Mouse (Mus musculus) midbrain, embryonic 13.5 days (tissue): ENCODE measurements at regions not wholly inside any gene's neighbourhood (a gene's known extent, or its start where the extent isn't known, plus 50 kb on each side); places are given as distances from the start of the nearest gene placed in this dataset.

Experiments used
- ATAC-seq: fragments of 200-750 bp; cut with Nextera tagmentation; 2 replicates; pipeline ENCODE4 v1.8.0; 2017; ENCODE audit warnings: mild to moderate bottlenecking, moderate TSS enrichment, moderate library complexity
- H3K27ac ChIP-seq: fragments of 300-500 bp; sonication (generic); 2 replicates; pipeline ENCODE4 v1.5.1; 2015; ENCODE audit warnings: inconsistent platforms, mild to moderate bottlenecking, moderate library complexity
- H3K27me3 ChIP-seq: fragments of 300-500 bp; sonication (generic); 2 replicates; pipeline ENCODE4 v1.6.1; 2015; ENCODE audit warnings: mild to moderate bottlenecking, inconsistent platforms
- H3K36me3 ChIP-seq: fragments of 300-500 bp; sonication (generic); 2 replicates; pipeline ENCODE4 v1.6.1; 2015; ENCODE audit warnings: mild to moderate bottlenecking, inconsistent platforms
- H3K4me1 ChIP-seq: fragments of 300-500 bp; sonication (generic); replicated peaks from 2 replicates; pipeline ENCODE4 v1.6.1; 2015; ENCODE audit warnings: inconsistent platforms
- H3K4me2 ChIP-seq: fragments of 300-500 bp; sonication (generic); replicated peaks from 2 replicates; pipeline ENCODE4 v1.6.1; 2015; ENCODE audit warnings: moderate library complexity, mild to moderate bottlenecking, inconsistent platforms
- H3K4me3 ChIP-seq: fragments of 300-500 bp; sonication (generic); replicated peaks from 2 replicates; pipeline ENCODE4 v1.5.1; 2015; ENCODE audit warnings: mild to moderate bottlenecking, inconsistent platforms
- H3K9ac ChIP-seq: fragments of 300-500 bp; sonication (generic); replicated peaks from 2 replicates; pipeline ENCODE4 v1.6.1; 2015; ENCODE audit warnings: mild to moderate bottlenecking, inconsistent platforms
- H3K9me3 ChIP-seq: fragments of 300-500 bp; sonication (generic); 2 replicates; pipeline ENCODE4 v1.6.1; 2016; ENCODE audit warnings: mild to moderate bottlenecking, inconsistent platforms
- WGBS: fragments of 180-500 bp; shearing (Covaris S2); methylation state at CpG from one replicate; pipeline ENCODE4 v1.1.7; 2015; 5-methylcytosine and 5-hydroxymethylcytosine counted together

GRCm38 (mm10) chr15:13366606-13367005 is 193.1 kb upstream of the Cdh6 start:
- 73% methylated on average over 4 of the region's 4 CpGs for WGBS

GRCm38 (mm10) chr15:13360741-13361140 is 187.3 kb upstream of the Cdh6 start:
- WGBS = 69% methylated on average over 2 of the region's 2 CpGs
- H3K36me3 ChIP-seq = no peaks in the 10 kb centered on the region
- H3K4me2 ChIP-seq = no peak overlapping the region
- H3K27me3 ChIP-seq = no peaks in the 10 kb centered on the region
- no peak overlapping the region for H3K9ac ChIP-seq
- no peaks in the 10 kb centered on the region for H3K4me1 ChIP-seq
- no peak overlapping the region for H3K4me3 ChIP-seq
- no peaks in the 10 kb centered on the region for H3K9me3 ChIP-seq
- ATAC-seq = no peak
- no peak overlapping the region for H3K27ac ChIP-seq

More at GRCm38 (mm10) chr15:13366606-13367005, 193.1 kb upstream of the Cdh6 start:
- no peaks in the 10 kb centered on the region for H3K4me1 ChIP-seq
- no peak overlapping the region for H3K4me3 ChIP-seq
- H3K27me3 ChIP-seq = no peaks in the 10 kb centered on the region
- H3K36me3 ChIP-seq = no peaks in the 10 kb centered on the region
- no peak overlapping the region for H3K9ac ChIP-seq
- no peaks in the 10 kb centered on the region for H3K9me3 ChIP-seq
- ATAC-seq = no peak
- H3K27ac ChIP-seq = no peak overlapping the region
- H3K4me2 ChIP-seq = no peak overlapping the region

- Histone ChIP-seq H3K4me3 (no peak overlapping the region), H3K4me2 (no peak overlapping the region), H3K27ac (no peak overlapping the region), H3K9ac (no peak overlapping the region), H3K36me3 (no peaks in the 10 kb centered on the region), H3K4me1 (no peaks in the 10 kb centered on the region), H3K9me3 (no peaks in the 10 kb centered on the region), H3K27me3 (no peaks in the 10 kb centered on the region)
- WGBS = 41% methylated on average over 1 of the region's 1 CpGs
- ATAC-seq = no peak
Observed at GRCm38 (mm10) chr15:13359026-13359425, 185.6 kb upstream of the Cdh6 start.

GRCm38 (mm10) chr15:13350321-13350720 is 176.8 kb upstream of the Cdh6 start:
- Histone ChIP-seq H3K4me3 (no peak overlapping the region), H3K4me2 (no peak overlapping the region), H3K4me1 (no peaks in the 10 kb centered on the region), H3K27ac (no peak overlapping the region), H3K9me3 (no peaks in the 10 kb centered on the region), H3K36me3 (no peaks in the 10 kb centered on the region), H3K27me3 (no peaks in the 10 kb centered on the region), H3K9ac (no peak overlapping the region)
- WGBS = 87% methylated on average over 3 of the region's 3 CpGs
- ATAC-seq = no peak

- no peaks in the 10 kb centered on the region for H3K36me3 ChIP-seq
- H3K9me3 ChIP-seq = no peaks in the 10 kb centered on the region
- H3K9ac ChIP-seq = no peak overlapping the region
- ATAC-seq = no peak
- no peaks in the 10 kb centered on the region for H3K4me1 ChIP-seq
- H3K27me3 ChIP-seq = no peaks in the 10 kb centered on the region
- H3K27ac ChIP-seq = no peak overlapping the region
- 100% methylated on average over 1 of the region's 1 CpGs for WGBS
- H3K4me3 ChIP-seq = no peak overlapping the region
- H3K4me2 ChIP-seq = no peak overlapping the region
Observed at GRCm38 (mm10) chr15:13336392-13336791, 162.9 kb upstream of the Cdh6 start.

- ATAC-seq = no peak
- Histone ChIP-seq H3K4me1 (peaks cover 12% of the 10 kb centered on the region), H3K4me3 (no peak overlapping the region), H3K27ac (no peak overlapping the region), H3K9me3 (no peaks in the 10 kb centered on the region), H3K9ac (no peak overlapping the region), H3K27me3 (no peaks in the 10 kb centered on the region), H3K36me3 (no peaks in the 10 kb centered on the region), H3K4me2 (no peak overlapping the region)
- 55% methylated on average over 2 of the region's 2 CpGs for whole genome bisulfite sequencing
Observed at GRCm38 (mm10) chr15:13324439-13324838, 151.0 kb upstream of the Cdh6 start.

- Histone ChIP-seq H3K36me3 (no peaks in the 10 kb centered on the region), H3K4me2 (no peak overlapping the region), H3K4me3 (no peak overlapping the region), H3K4me1 (peaks cover 12% of the 10 kb centered on the region), H3K9ac (no peak overlapping the region), H3K27me3 (no peaks in the 10 kb centered on the region), H3K27ac (no peak overlapping the region), H3K9me3 (no peaks in the 10 kb centered on the region)
- 24% methylated on average over 10 of the region's 10 CpGs for WGBS
- peak; percentile 60 for ATAC-seq
Observed at GRCm38 (mm10) chr15:13320599-13321348, 147.3 kb upstream of the Cdh6 start.

- H3K27ac ChIP-seq = no peak overlapping the region
- no peak for ATAC-seq
- H3K9me3 ChIP-seq = no peaks in the 10 kb centered on the region
- H3K27me3 ChIP-seq = no peaks in the 10 kb centered on the region
- H3K9ac ChIP-seq = no peak overlapping the region
- WGBS = 87% methylated on average over 6 of the region's 6 CpGs
- no peaks in the 10 kb centered on the region for H3K4me1 ChIP-seq
- no peaks in the 10 kb centered on the region for H3K36me3 ChIP-seq
- no peak overlapping the region for H3K4me3 ChIP-seq
- H3K4me2 ChIP-seq = no peak overlapping the region
Observed at GRCm38 (mm10) chr15:13304562-13304961, 131.1 kb upstream of the Cdh6 start.

GRCm38 (mm10) chr15:13303456-13303855 is 130.0 kb upstream of the Cdh6 start:
- Histone ChIP-seq H3K9me3 (no peaks in the 10 kb centered on the region), H3K27ac (no peak overlapping the region), H3K36me3 (no peaks in the 10 kb centered on the region), H3K27me3 (no peaks in the 10 kb centered on the region), H3K4me1 (no peaks in the 10 kb centered on the region), H3K9ac (no peak overlapping the region), H3K4me2 (no peak overlapping the region), H3K4me3 (no peak overlapping the region)
- 90% methylated on average over 7 of the region's 7 CpGs for WGBS
- ATAC-seq = no peak

GRCm38 (mm10) chr15:13302672-13303071 is 129.2 kb upstream of the Cdh6 start:
- Histone ChIP-seq H3K9ac (no peak overlapping the region), H3K4me1 (no peaks in the 10 kb centered on the region), H3K4me2 (no peak overlapping the region), H3K9me3 (no peaks in the 10 kb centered on the region), H3K4me3 (no peak overlapping the region), H3K27ac (no peak overlapping the region), H3K27me3 (no peaks in the 10 kb centered on the region), H3K36me3 (no peaks in the 10 kb centered on the region)
- 82% methylated on average over 6 of the region's 6 CpGs for WGBS
- ATAC-seq = no peak

GRCm38 (mm10) chr15:13296967-13297366 is 123.5 kb upstream of the Cdh6 start:
- Histone ChIP-seq H3K4me3 (no peak overlapping the region), H3K4me1 (peaks cover 6% of the 10 kb centered on the region; the same call in 1 of the 2 replicates), H3K4me2 (no peak overlapping the region), H3K27ac (no peak overlapping the region), H3K9ac (no peak overlapping the region), H3K27me3 (no peaks in the 10 kb centered on the region), H3K36me3 (no peaks in the 10 kb centered on the region), H3K9me3 (no peaks in the 10 kb centered on the region)
- ATAC-seq = 0 out of 2 replicates have a peak, but pooled peaks have one; percentile 9
- 59% methylated on average over 6 of the region's 6 CpGs for WGBS

- WGBS = 74% methylated on average over 3 of the region's 3 CpGs
- Histone ChIP-seq H3K9ac (no peak overlapping the region), H3K9me3 (no peaks in the 10 kb centered on the region), H3K36me3 (no peaks in the 10 kb centered on the region), H3K4me3 (no peak overlapping the region), H3K27me3 (no peaks in the 10 kb centered on the region), H3K27ac (no peak overlapping the region), H3K4me1 (0 out of 2 replicates have a peak, but pooled peaks cover 3% of the 10 kb centered on the region), H3K4me2 (no peak overlapping the region)
- ATAC-seq = no peak
Observed at GRCm38 (mm10) chr15:13289064-13289463, 115.6 kb upstream of the Cdh6 start.

GRCm38 (mm10) chr15:13287878-13288277 is 114.4 kb upstream of the Cdh6 start:
- WGBS = 48% methylated on average over 11 of the region's 11 CpGs
- no peak overlapping the region for H3K9ac ChIP-seq
- no peaks in the 10 kb centered on the region for H3K9me3 ChIP-seq
- H3K4me1 ChIP-seq = 0 out of 2 replicates have a peak, but pooled peaks cover 3% of the 10 kb centered on the region
- H3K4me3 ChIP-seq = no peak overlapping the region
- H3K27ac ChIP-seq = no peak overlapping the region
- H3K36me3 ChIP-seq = no peaks in the 10 kb centered on the region
- no peaks in the 10 kb centered on the region for H3K27me3 ChIP-seq
- no peak for ATAC-seq
- H3K4me2 ChIP-seq = peak overlapping the region; percentile 25; the same call in 1 of the 2 replicates
